Mouse (Mus musculus) heart, embryonic 10.5 days (tissue): Measurements from ENCODE around the gene Lsm14b. TPM values are rescaled to one million over a fixed set of nuclear protein-coding genes. Genes with fewer than 3 reads are reported as not detected.

Source experiments
- DNase-seq: peaks from one replicate; pipeline ENCODE4 v3.0.0-alpha.2; 2017; ENCODE audit warnings: low spot score
- H3K27ac ChIP-seq: fragments of 300-500 bp; sonication (generic); 2 replicates; pipeline ENCODE4 v1.5.1; 2016; ENCODE audit warnings: mild to moderate bottlenecking
- H3K27me3 ChIP-seq: fragments of 300-500 bp; sonication (generic); 2 replicates; pipeline ENCODE4 v1.6.1; 2016; ENCODE audit warnings: mild to moderate bottlenecking; ENCODE audit not compliant: poor library complexity, insufficient read depth, severe bottlenecking
- H3K36me3 ChIP-seq: fragments of 300-500 bp; sonication (generic); 2 replicates; pipeline ENCODE4 v1.6.1; 2016; ENCODE audit warnings: mild to moderate bottlenecking, moderate library complexity
- H3K4me1 ChIP-seq: fragments of 300-500 bp; sonication (generic); 2 replicates; pipeline ENCODE4 v1.6.1; 2016; ENCODE audit warnings: mild to moderate bottlenecking
- H3K4me3 ChIP-seq: fragments of 300-500 bp; sonication (generic); 2 replicates; pipeline ENCODE4 v1.5.1; 2016; ENCODE audit warnings: mild to moderate bottlenecking, moderate library complexity
- H3K9me3 ChIP-seq: fragments of 300-500 bp; sonication (generic); 2 replicates; pipeline ENCODE4 v1.6.1; 2016; ENCODE audit warnings: mild to moderate bottlenecking, moderate library complexity
- WGBS: fragments of 180-500 bp; shearing (Covaris S2); methylation state at CpG from one replicate; pipeline ENCODE4 v1.1.7; 2016; 5-methylcytosine and 5-hydroxymethylcytosine counted together
- polyA plus RNA-seq: library from polyadenylated mRNA; unstranded; fragments of >200 nt; fragmentation: Nextera tagmentation; extraction: Ambion mirVana; gene quantifications from 2 replicates; pipeline ENCODE4 v1.2.1, GENCODE M21; 2016

The Lsm14b gene
- polyA plus RNA-seq, 1 experiment from 2014 or later = 4.9 TPM

DNA sequence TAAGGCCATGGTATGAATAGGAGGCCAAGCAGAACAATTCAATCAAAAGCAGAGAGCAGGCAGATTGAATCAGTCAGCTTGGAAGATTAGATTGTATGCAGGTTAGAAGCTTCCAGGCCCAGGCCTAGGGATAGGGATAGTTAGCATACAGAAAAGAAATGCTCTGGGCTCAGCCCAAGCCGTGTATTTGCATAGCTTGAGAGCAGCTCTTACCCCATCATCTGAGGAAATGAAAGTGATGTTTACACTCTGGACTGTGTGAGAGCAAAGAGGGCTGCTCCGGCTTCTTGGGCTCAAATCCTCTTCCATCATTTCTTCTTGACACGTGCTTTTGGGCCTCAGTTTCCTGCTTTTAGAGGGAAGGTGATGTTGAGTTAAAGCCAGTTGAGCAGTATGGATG lies 22.8 kb downstream of the Lsm14b start:
- 85% methylated on average over 3 of the region's 3 CpGs for WGBS
- no peaks in the 10 kb centered on the region for H3K9me3 ChIP-seq

DNA sequence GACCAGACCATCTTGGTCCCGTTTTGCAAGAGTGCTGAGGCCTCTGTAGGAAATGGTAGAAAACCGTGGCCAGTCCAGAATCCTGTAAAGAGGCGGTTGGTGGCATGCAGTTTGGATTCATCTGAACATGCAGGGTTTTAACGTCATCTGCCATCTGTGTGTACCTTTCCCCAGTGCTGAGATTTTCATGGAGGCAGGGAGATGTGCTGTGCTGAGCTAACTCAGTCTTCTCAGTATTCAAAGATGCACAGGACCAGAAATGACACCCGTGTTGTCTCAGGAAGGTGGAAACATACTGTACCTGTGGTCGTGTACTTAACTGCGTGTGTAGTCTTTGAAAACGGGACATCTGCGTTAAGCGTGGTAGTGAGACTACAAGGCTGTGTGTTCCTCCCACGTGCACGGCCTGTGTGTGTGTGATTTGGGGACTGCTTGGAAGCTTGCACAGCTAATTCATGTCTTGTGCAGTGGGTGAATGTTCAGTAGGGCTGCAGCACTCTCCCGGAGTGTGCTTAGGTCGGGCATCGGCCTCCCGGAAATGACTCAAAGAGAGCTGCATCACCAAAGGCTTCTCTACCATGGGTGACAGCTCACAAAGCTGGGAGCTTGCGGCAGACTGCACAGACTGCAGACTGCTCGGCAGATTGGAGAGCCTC lies 23.3 kb downstream of the Lsm14b start:
- peaks cover 11% of the 10 kb centered on the region for H3K4me1 ChIP-seq
- WGBS = 90% methylated on average over 18 of the region's 18 CpGs
- H3K9me3 ChIP-seq = no peaks in the 10 kb centered on the region
- H3K27me3 ChIP-seq = no peaks in the 10 kb centered on the region
- peaks cover 15% of the 10 kb centered on the region; the same call in 1 of the 2 replicates for H3K36me3 ChIP-seq
- no peak overlapping the region for H3K27ac ChIP-seq
- no peak for DNase-seq
- no peak overlapping the region for H3K4me3 ChIP-seq

More for the DNA sequence above, 22.8 kb downstream of the Lsm14b start:
- H3K27ac ChIP-seq = no peak overlapping the region
- DNase-seq = no peak
- peaks cover 13% of the 10 kb centered on the region for H3K4me1 ChIP-seq
- no peak overlapping the region for H3K4me3 ChIP-seq
- 0 out of 2 replicates have a peak, but pooled peaks cover 10% of the 10 kb centered on the region for H3K36me3 ChIP-seq
- H3K27me3 ChIP-seq = no peaks in the 10 kb centered on the region

DNA sequence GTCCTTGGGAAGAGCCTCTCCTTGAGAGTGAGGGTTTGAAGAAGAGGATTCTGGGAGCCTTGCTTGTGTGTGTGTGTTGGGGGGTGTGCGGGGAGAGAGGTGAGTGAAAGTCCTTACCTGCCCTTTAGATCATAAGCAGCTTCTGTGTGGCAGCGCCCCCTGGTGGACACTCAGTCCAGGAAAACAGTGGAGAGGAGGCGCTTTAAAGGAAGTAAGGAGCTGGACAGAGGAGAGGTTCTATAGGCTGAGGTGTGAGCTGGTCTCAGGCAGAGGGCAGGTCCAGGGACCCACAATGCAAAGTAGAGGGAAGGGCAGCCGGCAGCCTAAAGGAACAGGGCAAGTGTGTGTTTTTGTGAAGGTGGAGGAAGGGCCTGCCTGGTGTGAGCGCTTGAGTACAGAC lies 26.2 kb downstream of the Lsm14b start:
- no peak overlapping the region for H3K4me3 ChIP-seq
- H3K4me1 ChIP-seq = peaks cover 3% of the 10 kb centered on the region; the same call in 1 of the 2 replicates
- H3K27ac ChIP-seq = no peak overlapping the region
- WGBS = 22% methylated on average over 5 of the region's 5 CpGs
- DNase-seq = peak; percentile 90
- no peaks in the 10 kb centered on the region for H3K9me3 ChIP-seq
- no peaks in the 10 kb centered on the region for H3K27me3 ChIP-seq
- peaks cover 39% of the 10 kb centered on the region for H3K36me3 ChIP-seq

DNA sequence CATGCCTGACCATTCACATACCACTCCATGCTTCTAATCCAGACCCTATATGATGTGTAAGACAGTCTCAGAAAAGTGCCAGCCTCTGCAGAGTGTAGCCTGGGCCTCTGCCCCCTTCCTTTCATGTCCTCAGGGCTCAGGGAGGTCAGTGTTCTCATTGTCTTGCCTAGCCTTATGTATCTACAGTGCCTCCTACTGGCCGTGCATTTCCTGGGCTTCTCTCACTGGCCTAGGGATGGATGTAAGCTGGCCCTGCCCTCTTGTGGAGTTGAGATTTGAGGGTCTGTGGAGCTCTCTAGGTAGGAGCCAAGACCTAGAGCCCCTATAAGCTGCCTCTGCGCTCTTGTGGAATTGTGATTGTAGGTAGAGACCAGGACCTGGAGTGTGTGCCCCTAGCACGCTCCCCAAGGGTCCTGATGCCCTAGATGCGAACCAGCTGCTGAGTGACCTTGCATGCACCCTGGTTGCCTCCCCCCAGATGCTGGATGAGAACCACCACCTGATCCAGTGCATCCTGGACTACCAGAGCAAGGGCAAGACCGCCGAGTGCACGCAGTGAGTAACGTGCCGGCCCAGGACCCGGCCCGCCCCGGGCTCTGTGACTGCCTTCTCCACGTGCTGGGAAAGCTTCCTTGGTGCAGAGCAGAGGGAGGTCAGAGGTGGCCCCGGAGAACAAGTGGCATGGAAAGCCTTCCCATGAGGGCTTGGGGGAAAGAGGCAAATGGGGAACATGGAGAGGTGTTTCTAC lies 27.4 kb downstream of the Lsm14b start:
- Histone ChIP-seq H3K27me3 (no peaks in the 10 kb centered on the region), H3K4me3 (no peak overlapping the region), H3K27ac (no peak overlapping the region), H3K4me1 (peaks cover 3% of the 10 kb centered on the region; the same call in 1 of the 2 replicates), H3K9me3 (no peaks in the 10 kb centered on the region), H3K36me3 (peaks cover 49% of the 10 kb centered on the region)
- 91% methylated on average over 14 of the region's 14 CpGs for WGBS
- no peak for DNase-seq

DNA sequence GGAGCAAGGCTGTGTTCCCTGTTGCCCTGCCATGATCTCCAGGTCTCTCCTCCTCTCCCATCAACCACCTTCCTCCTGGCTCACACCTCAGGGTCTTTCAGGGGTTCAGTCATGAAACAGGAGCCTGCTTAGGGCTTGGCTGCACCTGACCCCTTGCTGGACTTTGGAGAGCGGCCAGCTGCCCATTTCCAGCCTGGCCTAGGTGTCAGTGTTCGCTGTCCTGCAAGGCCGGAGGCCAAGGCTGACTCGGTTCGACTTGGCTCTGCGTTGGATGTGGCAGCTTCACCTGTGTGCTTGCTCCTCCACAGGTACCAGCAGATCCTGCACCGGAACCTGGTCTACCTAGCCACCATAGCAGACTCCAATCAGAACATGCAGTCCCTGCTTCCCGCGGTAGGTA lies 28.2 kb downstream of the Lsm14b start:
- Histone ChIP-seq H3K9me3 (no peaks in the 10 kb centered on the region), H3K4me1 (peaks cover 3% of the 10 kb centered on the region; the same call in 1 of the 2 replicates), H3K36me3 (peaks cover 53% of the 10 kb centered on the region), H3K27me3 (no peaks in the 10 kb centered on the region), H3K27ac (no peak overlapping the region), H3K4me3 (no peak overlapping the region)
- WGBS = 91% methylated on average over 9 of the region's 9 CpGs
- DNase-seq = no peak

DNA sequence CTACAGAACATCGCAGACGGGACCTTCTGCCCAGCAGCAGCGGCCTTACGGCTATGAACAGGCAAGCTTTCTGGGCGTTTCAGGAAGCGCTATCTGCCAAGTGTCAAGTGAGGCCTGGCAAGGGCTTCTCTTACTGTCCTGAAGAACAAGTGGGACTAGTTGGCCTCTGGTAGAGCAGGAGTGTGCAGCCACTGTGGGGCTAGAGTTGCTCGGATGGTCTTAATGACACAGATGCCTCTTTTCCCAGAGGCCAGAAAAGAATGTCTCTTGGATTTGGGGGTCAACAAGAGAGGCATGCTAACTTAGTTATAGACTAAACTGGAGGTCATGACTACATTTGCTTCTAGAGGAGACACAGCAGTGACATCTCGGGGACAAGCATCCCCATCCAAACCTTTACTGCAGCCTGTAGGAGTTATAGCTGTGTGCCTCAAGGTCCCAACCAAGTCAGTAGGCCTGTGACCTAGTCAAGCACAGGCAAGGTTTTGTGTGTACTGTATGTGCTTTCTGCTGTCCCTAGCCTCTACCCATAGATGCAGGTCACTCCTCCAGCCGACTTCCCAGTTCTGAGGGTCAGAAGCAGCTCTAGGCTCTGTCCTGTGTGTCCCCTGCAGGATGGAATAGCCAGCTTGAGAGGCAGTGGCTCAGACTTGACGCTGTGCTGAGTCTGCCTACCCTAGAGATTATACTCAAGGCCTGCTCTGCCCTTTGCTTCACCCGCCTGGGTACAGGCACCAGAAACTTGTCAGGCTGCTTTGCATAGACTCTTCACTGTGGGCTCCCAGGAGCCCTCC lies 38.7 kb downstream of the Lsm14b start:
- peaks cover 72% of the 10 kb centered on the region for H3K36me3 ChIP-seq
- H3K27ac ChIP-seq = no peak overlapping the region
- H3K4me3 ChIP-seq = no peak overlapping the region
- H3K4me1 ChIP-seq = no peaks in the 10 kb centered on the region
- H3K27me3 ChIP-seq = no peaks in the 10 kb centered on the region
- 86% methylated on average over 11 of the region's 11 CpGs for WGBS
- no peak for DNase-seq
- no peaks in the 10 kb centered on the region for H3K9me3 ChIP-seq

DNA sequence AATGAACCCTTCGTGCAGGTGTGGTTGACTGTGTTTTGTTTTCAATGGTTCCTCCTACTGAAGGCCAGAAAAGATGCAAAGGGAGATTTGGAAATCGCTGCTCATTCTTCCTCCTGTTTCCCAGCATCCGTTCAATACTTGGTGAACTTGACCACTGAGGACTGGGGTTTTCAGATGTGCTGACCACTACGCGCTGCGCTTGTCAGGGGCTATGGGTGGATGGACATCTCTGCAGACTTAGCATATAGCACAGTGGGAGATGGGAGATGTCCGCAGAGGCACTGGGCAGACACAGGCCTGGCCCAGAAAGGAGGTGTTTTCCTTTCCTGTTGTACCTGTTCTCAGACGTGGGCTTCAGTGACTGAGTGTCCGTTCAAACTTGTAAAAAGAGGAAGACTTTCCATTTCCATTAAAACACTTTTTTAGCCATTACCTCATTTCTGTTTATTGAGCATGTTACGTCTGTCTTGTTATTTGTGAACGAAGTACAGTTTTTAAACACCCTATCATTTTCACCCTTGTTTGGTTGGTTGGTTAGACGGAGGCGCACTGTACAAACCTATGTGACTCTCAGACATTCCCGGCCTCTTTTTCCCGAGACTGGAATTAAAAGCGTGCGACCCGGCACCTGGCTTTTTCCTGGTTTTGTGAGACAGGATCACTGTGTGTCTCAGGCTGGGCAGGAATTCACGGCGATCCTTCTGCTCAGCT lies 45.1 kb downstream of the Lsm14b start:
- no peak for DNase-seq
- no peaks in the 10 kb centered on the region for H3K27me3 ChIP-seq
- peak overlapping the region; percentile 85 for H3K4me3 ChIP-seq
- H3K36me3 ChIP-seq = peaks cover 35% of the 10 kb centered on the region; the same call in 1 of the 2 replicates
- peaks cover 12% of the 10 kb centered on the region for H3K4me1 ChIP-seq
- H3K9me3 ChIP-seq = no peaks in the 10 kb centered on the region
- 35% methylated on average over 20 of the region's 20 CpGs for WGBS
- peak overlapping the region; percentile 92 for H3K27ac ChIP-seq

DNA sequence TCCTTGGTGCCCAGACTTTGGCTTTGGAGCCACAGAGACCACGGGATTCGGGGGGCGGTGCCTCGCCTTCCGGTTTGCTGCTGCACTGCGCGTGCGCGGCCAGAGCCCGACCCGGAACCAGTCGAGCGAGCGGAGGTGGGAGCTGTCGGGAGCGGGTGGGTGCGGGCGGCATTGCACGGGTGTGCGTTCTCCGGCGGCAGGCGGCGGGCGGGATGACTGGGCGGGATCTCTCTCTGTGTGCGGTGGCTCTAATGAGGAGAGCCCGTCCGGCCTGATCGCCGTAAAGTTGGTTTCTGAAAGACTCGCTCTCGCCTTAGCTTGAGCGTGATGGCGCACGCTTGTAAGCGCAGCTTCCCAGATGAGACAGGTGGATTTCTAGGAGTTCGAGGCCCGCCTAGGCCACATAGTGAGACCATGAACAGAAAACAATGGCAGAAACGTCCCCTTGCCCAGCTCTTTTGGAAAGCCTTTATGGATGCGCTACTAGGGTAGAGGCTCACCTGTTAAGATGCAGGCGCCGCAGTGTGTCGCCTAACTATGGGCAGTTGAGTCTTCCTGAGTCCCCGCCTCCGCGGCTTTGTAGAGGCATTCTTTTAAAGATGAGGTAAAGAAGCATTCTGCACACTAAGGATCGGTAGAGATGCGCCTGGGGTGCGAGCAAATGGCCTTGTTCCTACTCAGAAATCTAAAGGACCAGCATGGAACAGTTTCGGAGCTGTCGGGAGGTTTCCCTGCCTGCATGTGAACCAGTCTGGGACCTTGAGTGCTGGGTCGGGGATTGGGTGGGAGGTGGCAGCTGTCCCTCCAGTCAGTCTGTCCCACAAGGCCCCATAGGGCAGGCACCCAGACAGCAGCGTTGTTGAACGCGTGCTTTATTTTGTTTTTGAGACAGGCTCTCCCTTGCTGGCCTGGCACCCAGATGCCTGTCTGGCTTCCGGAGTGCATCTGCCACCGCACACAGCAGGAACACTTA lies 46.0 kb downstream of the Lsm14b start, which contains the start of gene Mtg2:
TSS of gene Mtg2 (plus strand) at position 108 of the 973 bp plus-strand sequence.
- Histone ChIP-seq H3K27me3 (no peaks in the 10 kb centered on the region), H3K36me3 (peaks cover 29% of the 10 kb centered on the region; the same call in 1 of the 2 replicates), H3K4me3 (peak within 1 kb of the TSS; percentile 85), H3K9me3 (no peaks in the 10 kb centered on the region), H3K4me1 (peaks cover 12% of the 10 kb centered on the region), H3K27ac (peak within 1 kb of the TSS; percentile 92)
- 6% methylated on average over 58 of the region's 58 CpGs for WGBS
- DNase-seq = peak; percentile 96

DNA sequence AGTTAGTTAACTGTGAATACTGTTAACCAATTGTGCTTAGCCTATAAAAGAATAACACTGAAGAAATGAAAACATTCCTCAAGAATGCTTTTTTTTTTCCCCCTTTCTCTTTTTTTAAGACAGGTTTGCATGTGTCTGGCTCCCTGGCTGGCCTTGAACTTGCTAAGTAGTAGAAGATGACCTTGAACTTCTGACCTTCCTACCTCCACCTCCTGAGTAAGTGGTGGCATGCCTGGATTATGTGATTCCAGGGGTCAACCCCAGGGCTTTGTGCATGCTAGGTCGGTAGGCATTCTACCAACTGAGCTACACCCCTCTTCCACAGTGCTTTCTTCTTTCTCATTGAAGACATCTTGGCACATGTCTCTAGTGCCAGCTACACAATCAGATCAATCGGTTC lies 46.9 kb downstream of the Lsm14b start:
- Histone ChIP-seq H3K9me3 (no peaks in the 10 kb centered on the region), H3K27ac (no peak overlapping the region), H3K4me3 (no peak overlapping the region), H3K27me3 (no peaks in the 10 kb centered on the region), H3K4me1 (peaks cover 12% of the 10 kb centered on the region), H3K36me3 (peaks cover 29% of the 10 kb centered on the region; the same call in 1 of the 2 replicates)
- WGBS = 85% methylated on average over 2 of the region's 2 CpGs
- no peak for DNase-seq

DNA sequence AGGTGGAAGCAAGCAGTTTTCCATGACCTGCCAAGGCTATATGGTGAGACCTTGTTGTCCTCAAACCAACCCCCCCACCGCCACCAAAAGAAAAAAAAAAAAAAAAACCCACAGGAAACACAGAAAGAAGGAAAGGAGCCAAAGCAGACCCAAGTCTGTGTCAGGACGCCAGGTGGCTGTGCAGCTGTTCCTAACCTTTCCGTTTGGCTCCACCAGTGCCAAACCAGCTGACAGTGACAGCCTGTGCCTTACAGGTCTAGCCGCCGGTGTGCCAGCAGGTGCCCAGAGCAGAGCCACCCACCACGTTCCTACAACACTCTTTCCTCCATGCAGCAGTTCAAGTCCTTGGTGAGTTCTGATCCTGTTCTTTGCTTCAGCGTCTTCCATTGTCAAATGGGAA lies 48.1 kb downstream of the Lsm14b start:
- WGBS = 87% methylated on average over 7 of the region's 7 CpGs
- Histone ChIP-seq H3K4me3 (no peak overlapping the region), H3K27ac (no peak overlapping the region), H3K9me3 (no peaks in the 10 kb centered on the region), H3K36me3 (peaks cover 32% of the 10 kb centered on the region), H3K27me3 (no peaks in the 10 kb centered on the region), H3K4me1 (peaks cover 12% of the 10 kb centered on the region)
- DNase-seq = no peak

DNA sequence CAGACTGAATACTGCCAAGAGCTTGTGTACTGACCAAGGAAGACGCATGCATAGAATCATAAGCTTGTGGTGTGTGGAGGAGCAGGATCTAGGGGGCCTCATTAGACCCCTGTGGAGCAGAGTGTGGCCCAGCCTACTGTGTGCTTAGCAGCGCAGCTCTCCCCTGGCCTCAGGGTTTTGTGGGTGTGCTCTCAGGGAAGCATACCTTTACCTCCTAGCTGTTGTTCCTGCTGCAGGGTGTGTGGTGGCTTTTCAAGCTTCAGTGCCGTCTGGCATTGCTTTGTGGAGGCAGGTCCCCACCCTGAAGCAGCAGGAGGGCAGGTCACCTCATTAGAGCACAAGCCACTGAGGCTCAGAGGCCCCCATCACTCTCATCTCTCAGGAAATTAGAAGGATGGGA lies 52.8 kb downstream of the Lsm14b start:
- no peak overlapping the region for H3K4me3 ChIP-seq
- no peaks in the 10 kb centered on the region for H3K4me1 ChIP-seq
- no peak overlapping the region; the same call in 1 of the 2 replicates for H3K27ac ChIP-seq
- 75% methylated on average over 3 of the region's 3 CpGs for WGBS
- H3K36me3 ChIP-seq = peaks cover 56% of the 10 kb centered on the region
- DNase-seq = no peak
- H3K27me3 ChIP-seq = no peaks in the 10 kb centered on the region
- H3K9me3 ChIP-seq = no peaks in the 10 kb centered on the region
